Mouse (Mus musculus) G1E (cell line): ENCODE measurements at regions not wholly inside any gene's neighbourhood (a gene's known extent, or its start where the extent isn't known, plus 50 kb on each side); places are given as distances from the start of the nearest gene placed in this dataset.

ENCODE experiments used
- CTCF ChIP-seq: IDR thresholded peaks from 2 replicates; pipeline ENCODE4 v1.5.1; 2012; ENCODE audit warnings: low read depth, low read length, inconsistent platforms, mixed read lengths
- GATA1 ChIP-seq: IDR thresholded peaks from 2 replicates; pipeline ENCODE4 v1.6.1; 2012; ENCODE audit warnings: borderline replicate concordance, low read length, inconsistent platforms, mixed read lengths
- POLR2AphosphoS5 ChIP-seq: IDR thresholded peaks from 2 replicates; pipeline ENCODE4 v1.6.1; 2012; ENCODE audit warnings: low read depth, low read length, inconsistent platforms; ENCODE audit not compliant: insufficient replicate concordance

DNA sequence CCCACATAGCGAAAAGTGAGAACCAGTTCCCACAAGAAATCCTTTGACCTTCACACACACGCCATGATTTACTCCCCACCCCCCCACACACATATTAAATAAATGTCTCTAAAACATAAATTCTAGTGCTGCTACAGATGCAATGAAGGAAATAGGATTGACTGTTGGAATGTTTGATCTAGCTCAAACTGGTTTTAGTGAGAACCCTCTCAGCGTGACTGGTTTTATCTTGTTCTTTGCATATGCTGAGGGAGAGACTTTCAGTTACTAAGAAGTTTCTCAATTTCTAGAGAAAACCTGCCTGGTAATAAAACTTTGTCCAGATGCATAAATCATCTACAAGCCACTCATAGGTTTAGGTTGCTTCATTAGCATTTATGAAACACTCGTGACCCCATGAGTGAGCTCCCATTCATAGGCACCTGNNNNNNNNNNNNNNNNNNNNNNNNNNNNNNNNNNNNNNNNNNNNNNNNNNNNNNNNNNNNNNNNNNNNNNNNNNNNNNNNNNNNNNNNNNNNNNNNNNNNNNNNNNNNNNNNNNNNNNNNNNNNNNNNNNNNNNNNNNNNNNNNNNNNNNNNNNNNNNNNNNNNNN is 66.4 kb upstream of the Hmcn1 start:
- TF ChIP-seq CTCF = no peak
- TF ChIP-seq GATA1 = no peak
- TF ChIP-seq POLR2AphosphoS5 = no peak
